Mouse (Mus musculus) MEL (cell line): ENCODE measurements around the gene Slc1a3. TPM values are rescaled to one million over a fixed set of nuclear protein-coding genes. Genes with fewer than 3 reads are reported as not detected.

ENCODE experiments used
- DNase-seq: peaks from one replicate; pipeline ENCODE4 v3.0.0; 2011; ENCODE audit warnings: low read depth, low spot score
- H3K27ac ChIP-seq: 2 replicates; pipeline ENCODE4 v1.5.1; 2012; ENCODE audit warnings: low read depth, mild to moderate bottlenecking, control low read depth, low read length, moderate library complexity; ENCODE audit not compliant: control insufficient read depth
- H3K27me3 ChIP-seq, 2 experiments: fragments of 150-350 bp in 1 of 2; sonication (generic) in 1 of 2; 2 replicates each; pipeline ENCODE4 v1.6.1; 2012; ENCODE audit warnings: low read length in 2 of 2, mild to moderate bottlenecking in 2 of 2, improper control_type of control experiment in 1 of 2, moderate library complexity in 1 of 2; ENCODE audit not compliant: insufficient read depth in 2 of 2, control insufficient read depth in 1 of 2
- H3K36me3 ChIP-seq, 2 experiments: 2 replicates each; pipeline ENCODE4 v1.6.1; 2012 to 2014; ENCODE audit warnings: low read length in 2 of 2, improper control_type of control experiment in 1 of 2, inconsistent platforms in 1 of 2, mild to moderate bottlenecking in 1 of 2; ENCODE audit not compliant: insufficient read depth in 2 of 2, control insufficient read depth in 1 of 2
- H3K4me1 ChIP-seq, 2 experiments: fragments of 150-350 bp in 1 of 2; sonication (generic) in 1 of 2; 2 replicates each; pipeline ENCODE4 v1.6.1; 2012; ENCODE audit warnings: low read length in 2 of 2, improper control_type of control experiment in 1 of 2, mild to moderate bottlenecking in 1 of 2; ENCODE audit not compliant: insufficient read depth in 2 of 2, control insufficient read depth in 1 of 2
- H3K4me3 ChIP-seq, 2 experiments: fragments of 150-350 bp in 1 of 2; sonication (generic) in 1 of 2; 2 replicates each; pipeline ENCODE4 v1.5.1; 2012; ENCODE audit warnings: low read depth in 2 of 2, low read length in 2 of 2, mild to moderate bottlenecking in 2 of 2, moderate library complexity in 2 of 2, control low read depth in 1 of 2, improper control_type of control experiment in 1 of 2; ENCODE audit not compliant: control insufficient read depth in 1 of 2, insufficient read depth in 1 of 2
- H3K79me2 ChIP-seq: 2 replicates; pipeline ENCODE4 v1.6.1; 2012; ENCODE audit warnings: mild to moderate bottlenecking, low read length, moderate library complexity; ENCODE audit not compliant: control insufficient read depth, poor library complexity, insufficient read depth
- H3K9ac ChIP-seq: 2 replicates; pipeline ENCODE4 v1.6.1; 2012; ENCODE audit warnings: low read depth, mild to moderate bottlenecking, control low read depth, low read length, moderate library complexity; ENCODE audit not compliant: control insufficient read depth, poor library complexity, severe bottlenecking
- H3K9me3 ChIP-seq: fragments of 150-350 bp; sonication (generic); replicated peaks from 2 replicates; pipeline ENCODE4 v1.6.1; 2012; ENCODE audit warnings: mild to moderate bottlenecking, low read length, improper control_type of control experiment, moderate library complexity; ENCODE audit not compliant: insufficient read depth
- CHD2 ChIP-seq: IDR thresholded peaks from 2 replicates; pipeline ENCODE4 v1.6.1; 2011; ENCODE audit warnings: low read length, improper control_type of control experiment
- CTCF ChIP-seq, 3 experiments: IDR thresholded peaks in 2 of 3; conservative IDR thresholded peaks in 1 of 3; 2 replicates each; pipeline ENCODE4 v1.5.1; 2011 to 2012; ENCODE audit warnings: low read length in 3 of 3, low read depth in 2 of 3, mild to moderate bottlenecking in 2 of 3, improper control_type of control experiment in 1 of 3, inconsistent platforms in 1 of 3, mixed read lengths in 1 of 3, moderate library complexity in 1 of 3; ENCODE audit not compliant: control insufficient read depth in 1 of 3, insufficient read depth in 1 of 3, poor library complexity in 1 of 3, severe bottlenecking in 1 of 3
- E2F4 ChIP-seq: IDR thresholded peaks from 2 replicates; pipeline ENCODE4 v1.6.1; 2011; ENCODE audit warnings: low read depth, low read length, improper control_type of control experiment, borderline replicate concordance
- ELF1 ChIP-seq: IDR thresholded peaks from 2 replicates; pipeline ENCODE4 v1.6.1; 2014; ENCODE audit warnings: low read depth, mild to moderate bottlenecking, inconsistent platforms, low read length, improper control_type of control experiment, moderate library complexity
- EP300 ChIP-seq, 2 experiments: IDR thresholded peaks; 2 replicates each; pipeline ENCODE4 v1.6.1; 2011; ENCODE audit warnings: improper control_type of control experiment in 2 of 2, low read length in 2 of 2, low read depth in 1 of 2, mild to moderate bottlenecking in 1 of 2
- ETS1 ChIP-seq: IDR thresholded peaks from 2 replicates; pipeline ENCODE4 v1.6.1; 2012; ENCODE audit warnings: low read depth, mild to moderate bottlenecking, inconsistent platforms, low read length, improper control_type of control experiment, moderate library complexity
- GATA1 ChIP-seq: IDR thresholded peaks from 2 replicates; pipeline ENCODE4 v1.6.1; 2011; ENCODE audit warnings: low read depth, low read length, improper control_type of control experiment
- MAFK ChIP-seq: IDR thresholded peaks from 2 replicates; pipeline ENCODE4 v1.6.1; 2011; ENCODE audit warnings: low read depth, mild to moderate bottlenecking, low read length, improper control_type of control experiment, borderline replicate concordance
- MEF2A ChIP-seq: IDR thresholded peaks from 2 replicates; pipeline ENCODE4 v1.6.1; 2014; ENCODE audit warnings: low read depth, mild to moderate bottlenecking, inconsistent platforms, low read length, improper control_type of control experiment; ENCODE audit not compliant: poor library complexity, insufficient replicate concordance, severe bottlenecking; ENCODE audit errors: extremely low read depth
- MXI1 ChIP-seq: IDR thresholded peaks from 2 replicates; pipeline ENCODE4 v1.6.1; 2011; ENCODE audit warnings: mild to moderate bottlenecking, low read depth, low read length, improper control_type of control experiment
- MYC ChIP-seq: IDR thresholded peaks from 2 replicates; pipeline ENCODE4 v1.6.1; 2011; ENCODE audit warnings: low read depth, mild to moderate bottlenecking, low read length, improper control_type of control experiment, moderate library complexity
- NRF1 ChIP-seq: IDR thresholded peaks from 2 replicates; pipeline ENCODE4 v1.6.1; 2014; ENCODE audit warnings: low read depth, mild to moderate bottlenecking, inconsistent platforms, low read length, improper control_type of control experiment, moderate library complexity; ENCODE audit not compliant: poor library complexity, insufficient read depth, severe bottlenecking
- POLR2A ChIP-seq, 2 experiments: IDR thresholded peaks; 2 replicates each; pipeline ENCODE4 v1.6.1; 2011 to 2012; ENCODE audit warnings: low read length in 2 of 2, mild to moderate bottlenecking in 2 of 2, control low read depth in 1 of 2, improper control_type of control experiment in 1 of 2, low read depth in 1 of 2, moderate library complexity in 1 of 2; ENCODE audit not compliant: control insufficient read depth in 1 of 2, insufficient read depth in 1 of 2, poor library complexity in 1 of 2
- POLR2AphosphoS2 ChIP-seq: IDR thresholded peaks from 2 replicates; pipeline ENCODE4 v1.6.1; 2011; ENCODE audit warnings: low read length, improper control_type of control experiment
- RAD21 ChIP-seq: IDR thresholded peaks from 2 replicates; pipeline ENCODE4 v1.6.1; 2011; ENCODE audit warnings: mild to moderate bottlenecking, low read depth, low read length, improper control_type of control experiment
- SIN3A ChIP-seq: IDR thresholded peaks from 2 replicates; pipeline ENCODE4 v1.6.1; 2012; ENCODE audit warnings: low read length, improper control_type of control experiment, inconsistent platforms
- SMC3 ChIP-seq: IDR thresholded peaks from 2 replicates; pipeline ENCODE4 v1.6.1; 2011; ENCODE audit warnings: low read depth, low read length, improper control_type of control experiment
- TAL1 ChIP-seq: IDR thresholded peaks from 2 replicates; pipeline ENCODE4 v1.6.1; 2012; ENCODE audit warnings: mild to moderate bottlenecking, inconsistent platforms, low read length, moderate library complexity, mixed read lengths
- TBP ChIP-seq: IDR thresholded peaks from 2 replicates; pipeline ENCODE4 v1.8.0; 2011; ENCODE audit warnings: low read depth, low read length, improper control_type of control experiment
- UBTF ChIP-seq: IDR thresholded peaks from 2 replicates; pipeline ENCODE4 v1.6.1; 2012; ENCODE audit warnings: low read depth, mild to moderate bottlenecking, inconsistent platforms, low read length, improper control_type of control experiment, moderate library complexity, borderline replicate concordance; ENCODE audit not compliant: insufficient read depth
- USF1 ChIP-seq: IDR thresholded peaks from 2 replicates; pipeline ENCODE4 v1.6.1; 2014; ENCODE audit warnings: low read depth, mild to moderate bottlenecking, inconsistent platforms, low read length, improper control_type of control experiment, moderate library complexity
- ZC3H11A ChIP-seq: IDR thresholded peaks from 2 replicates; pipeline ENCODE4 v1.6.1; 2012; ENCODE audit warnings: low read depth, mild to moderate bottlenecking, inconsistent platforms, low read length, improper control_type of control experiment
- ZKSCAN1 ChIP-seq: IDR thresholded peaks from 2 replicates; pipeline ENCODE4 v1.6.1; 2012; ENCODE audit warnings: low read depth, mild to moderate bottlenecking, inconsistent platforms, low read length, improper control_type of control experiment, moderate library complexity
- ZMIZ1 ChIP-seq: IDR thresholded peaks from 2 replicates; pipeline ENCODE4 v1.6.1; 2012; ENCODE audit warnings: low read depth, mild to moderate bottlenecking, inconsistent platforms, low read length, improper control_type of control experiment, moderate library complexity
- polyA plus RNA-seq, 2 experiments: library from polyadenylated mRNA; stranded (reverse) in 1 of 2; unstranded in 1 of 2; fragments of >175 nt in 1 of 2; fragments of >200 nt in 1 of 2; gene quantifications; 2 replicates each; pipeline versions ENCODE4 v1.2.1 to v1.2.4; 2012; ENCODE audit warnings: low replicate concordance in 2 of 2, low read depth in 1 of 2; ENCODE audit not compliant: insufficient read length in 2 of 2, insufficient read depth in 1 of 2, missing spikeins in 1 of 2
- total RNA-seq: library from RNA; depleted of rRNA; stranded (reverse); fragments of 300-350 nt; gene quantifications from 2 replicates; pipeline ENCODE4 v1.2.3, GENCODE M21; 2012

Slc1a3 gene
- total and polyA plus RNA-seq, 3 experiments = not detected

GRCm38 (mm10) chr15:8634355-8634754, 76.2 kb downstream of the Slc1a3 start:
- peaks cover 0 to 6% of the 10 kb centered on the region in 2 experiments; a peak in 2 of 4 replicates for H3K36me3 ChIP-seq
- no peaks in the 10 kb centered on the region for H3K9me3 ChIP-seq
- H3K27me3 ChIP-seq = no peaks in the 10 kb centered on the region; a peak in 1 of 4 replicates
- no peak overlapping the region for H3K9ac ChIP-seq
- no peaks in the 10 kb centered on the region; a peak in 1 of 4 replicates for H3K4me1 ChIP-seq
- no peak for DNase-seq
- no peak overlapping the region for H3K4me3 ChIP-seq
- no peaks in the 10 kb centered on the region for H3K79me2 ChIP-seq
- H3K27ac ChIP-seq = no peak overlapping the region
- TF ChIP-seq MXI1 = no peak
- TF ChIP-seq TAL1 = no peak
- no peak for TF ChIP-seq MEF2A
- TF ChIP-seq POLR2A (IDR thresholded peaks at IDR 0.05; ENCODE audit: control insufficient read depth in 1 of 2, insufficient read depth in 1 of 2, low read depth in 1 of 2, low read length in 2 of 2, poor library complexity in 1 of 2) = no peak
- TF ChIP-seq RAD21 = no peak
- TF ChIP-seq USF1 = no peak
- no peak for TF ChIP-seq SIN3A
- TF ChIP-seq E2F4 = no peak
- no peak for TF ChIP-seq SMC3
- TF ChIP-seq GATA1 = no peak
- TF ChIP-seq ZKSCAN1 = no peak
- TF ChIP-seq MYC = no peak
- no peak for TF ChIP-seq ETS1
- no peak for TF ChIP-seq TBP
- TF ChIP-seq UBTF = no peak
- TF ChIP-seq EP300 (IDR thresholded peaks at IDR 0.05; ENCODE audit: low read depth in 1 of 2, low read length in 2 of 2) = no peak
- no peak for TF ChIP-seq ELF1
- no peak for TF ChIP-seq CTCF (IDR thresholded peaks at IDR 0.05 in 2 of 3, conservative IDR thresholded peaks at IDR 0.05 in 1 of 3; ENCODE audit: control insufficient read depth in 1 of 3, insufficient read depth in 1 of 3, low read depth in 2 of 3, low read length in 3 of 3, poor library complexity in 1 of 3, severe bottlenecking in 1 of 3)
- no peak for TF ChIP-seq NRF1

GRCm38 (mm10) chr15:8633375-8633774, 77.2 kb downstream of the Slc1a3 start:
- H3K27ac ChIP-seq = no peak overlapping the region
- peak; percentile 76 to 91 (median 80) for TF ChIP-seq CTCF (IDR thresholded peaks at IDR 0.05 in 2 of 3, conservative IDR thresholded peaks at IDR 0.05 in 1 of 3; ENCODE audit: control insufficient read depth in 1 of 3, insufficient read depth in 1 of 3, low read depth in 2 of 3, low read length in 3 of 3, poor library complexity in 1 of 3, severe bottlenecking in 1 of 3)
- TF ChIP-seq POLR2AphosphoS2 = no peak
- no peak for TF ChIP-seq ELF1
- no peak for TF ChIP-seq POLR2A (IDR thresholded peaks at IDR 0.05; ENCODE audit: control insufficient read depth in 1 of 2, insufficient read depth in 1 of 2, low read depth in 1 of 2, low read length in 2 of 2, poor library complexity in 1 of 2)
- peak; percentile 39 for TF ChIP-seq RAD21
- TF ChIP-seq CHD2 = no peak
- no peak for TF ChIP-seq MAFK
- no peak for TF ChIP-seq ZC3H11A
- no peak for TF ChIP-seq ZMIZ1
- TF ChIP-seq SMC3 = peak; percentile 51
- H3K9me3 ChIP-seq = no peaks in the 10 kb centered on the region
- no peaks in the 10 kb centered on the region for H3K79me2 ChIP-seq
- H3K4me3 ChIP-seq = no peak overlapping the region
- H3K27me3 ChIP-seq = no peaks in the 10 kb centered on the region
- no peak overlapping the region for H3K9ac ChIP-seq
- H3K4me1 ChIP-seq = no peaks in the 10 kb centered on the region; a peak in 1 of 4 replicates
- DNase-seq = peak; percentile 81
- peaks cover 0 to 6% of the 10 kb centered on the region in 2 experiments; a peak in 2 of 4 replicates for H3K36me3 ChIP-seq
